Mouse (Mus musculus): Measurements from ENCODE around the gene Hfm1. TPM values are rescaled to one million over a fixed set of nuclear protein-coding genes. Genes with fewer than 3 reads are reported as not detected.

Hfm1 gene
- polyA plus RNA-seq, 1 experiment from 2014 or later: 5.0 TPM

GRCm38 (mm10) chr5:106824716-106825115, 101.4 kb downstream of the Hfm1 start:
- Histone ChIP-seq H3K9me3 (ENCODE audit: control insufficient read depth, low read length) (no peaks in the 10 kb centered on the region), H3K4me3 (ENCODE audit: low read length) (no peak overlapping the region; the same call in 1 of the 2 replicates), H3K27me3 (replicated peaks; ENCODE audit: control insufficient read depth, insufficient read depth, low read length) (no peaks in the 10 kb centered on the region; the same call in 1 of the 2 replicates), H3K9ac (ENCODE audit: low read depth, low read length) (no peak overlapping the region), H3K36me3 (ENCODE audit: control insufficient read depth, insufficient read depth, low read length) (no peaks in the 10 kb centered on the region), H3K4me1 (ENCODE audit: control insufficient read depth, insufficient read depth, low read depth, low read length) (peaks cover 5% of the 10 kb centered on the region), H3K27ac (ENCODE audit: low read depth, low read length) (no peak overlapping the region), H3K4me2 (ENCODE audit: low read length) (peak overlapping the region; percentile 86)
- 54% methylated on average over 5 of the region's 5 CpGs for WGBS
- no peak for ATAC-seq

GRCm38 (mm10) chr5:106819630-106820029, 106.5 kb downstream of the Hfm1 start:
- Histone ChIP-seq H3K4me3 (ENCODE audit: low read length) (no peak overlapping the region), H3K4me1 (ENCODE audit: control insufficient read depth, insufficient read depth, low read depth, low read length) (no peaks in the 10 kb centered on the region; the same call in 1 of the 2 replicates), H3K27ac (ENCODE audit: low read depth, low read length) (no peak overlapping the region), H3K9ac (ENCODE audit: low read depth, low read length) (no peak overlapping the region), H3K36me3 (ENCODE audit: control insufficient read depth, insufficient read depth, low read length) (no peaks in the 10 kb centered on the region), H3K4me2 (ENCODE audit: low read length) (no peak overlapping the region), H3K9me3 (ENCODE audit: control insufficient read depth, low read length) (no peaks in the 10 kb centered on the region), H3K27me3 (replicated peaks; ENCODE audit: control insufficient read depth, insufficient read depth, low read length) (no peaks in the 10 kb centered on the region)
- 85% methylated on average over 8 of the region's 8 CpGs for WGBS
- ATAC-seq: no peak

- Histone ChIP-seq H3K36me3 (ENCODE audit: control insufficient read depth, insufficient read depth, low read length) (no peaks in the 10 kb centered on the region), H3K4me3 (ENCODE audit: low read length) (peak overlapping the region; percentile 23), H3K4me1 (ENCODE audit: control insufficient read depth, insufficient read depth, low read depth, low read length) (no peaks in the 10 kb centered on the region; the same call in 1 of the 2 replicates), H3K4me2 (ENCODE audit: low read length) (peak overlapping the region; percentile 21), H3K9me3 (ENCODE audit: control insufficient read depth, low read length) (no peaks in the 10 kb centered on the region), H3K27me3 (replicated peaks; ENCODE audit: control insufficient read depth, insufficient read depth, low read length) (no peaks in the 10 kb centered on the region; the same call in 1 of the 2 replicates), H3K9ac (ENCODE audit: low read depth, low read length) (no peak overlapping the region), H3K27ac (ENCODE audit: low read depth, low read length) (no peak overlapping the region)
- 58% methylated on average over 15 of the region's 15 CpGs for WGBS
- no peak for ATAC-seq
Observed at GRCm38 (mm10) chr5:106815923-106816654, 110.0 kb downstream of the Hfm1 start.

GRCm38 (mm10) chr5:106814611-106815010, 111.5 kb downstream of the Hfm1 start:
- no peaks in the 10 kb centered on the region; the same call in 1 of the 2 replicates for H3K4me1 ChIP-seq (ENCODE audit: control insufficient read depth, insufficient read depth, low read depth, low read length)
- H3K27me3 ChIP-seq (replicated peaks; ENCODE audit: control insufficient read depth, insufficient read depth, low read length): no peaks in the 10 kb centered on the region; the same call in 1 of the 2 replicates
- H3K4me3 ChIP-seq (ENCODE audit: low read length): no peak overlapping the region
- ATAC-seq: no peak
- no peak overlapping the region for H3K4me2 ChIP-seq (ENCODE audit: low read length)
- H3K9ac ChIP-seq (ENCODE audit: low read depth, low read length): no peak overlapping the region
- no peak overlapping the region for H3K27ac ChIP-seq (ENCODE audit: low read depth, low read length)
- 69% methylated on average over 6 of the region's 6 CpGs for WGBS
- no peaks in the 10 kb centered on the region for H3K9me3 ChIP-seq (ENCODE audit: control insufficient read depth, low read length)
- H3K36me3 ChIP-seq (ENCODE audit: control insufficient read depth, insufficient read depth, low read length): no peaks in the 10 kb centered on the region

- no peaks in the 10 kb centered on the region for H3K36me3 ChIP-seq (ENCODE audit: control insufficient read depth, insufficient read depth, low read length)
- no peak overlapping the region; the same call in 1 of the 2 replicates for H3K4me2 ChIP-seq (ENCODE audit: low read length)
- H3K4me1 ChIP-seq (ENCODE audit: control insufficient read depth, insufficient read depth, low read depth, low read length): peaks cover 6% of the 10 kb centered on the region
- WGBS: 7% methylated on average over 12 of the region's 12 CpGs
- no peak overlapping the region for H3K4me3 ChIP-seq (ENCODE audit: low read length)
- ATAC-seq: peak; percentile 19; the same call in 1 of the 2 replicates
- no peak overlapping the region for H3K27ac ChIP-seq (ENCODE audit: low read depth, low read length)
- no peaks in the 10 kb centered on the region for H3K27me3 ChIP-seq (replicated peaks; ENCODE audit: control insufficient read depth, insufficient read depth, low read length)
- H3K9ac ChIP-seq (ENCODE audit: low read depth, low read length): no peak overlapping the region
- H3K9me3 ChIP-seq (ENCODE audit: control insufficient read depth, low read length): no peaks in the 10 kb centered on the region
Observed at GRCm38 (mm10) chr5:106803094-106803493, 123.0 kb downstream of the Hfm1 start.

GRCm38 (mm10) chr5:106801886-106802798, 124.0 kb downstream of the Hfm1 start:
- Histone ChIP-seq H3K4me2 (ENCODE audit: low read length) (peak overlapping the region; percentile 72), H3K4me1 (ENCODE audit: control insufficient read depth, insufficient read depth, low read depth, low read length) (peaks cover 6% of the 10 kb centered on the region), H3K36me3 (ENCODE audit: control insufficient read depth, insufficient read depth, low read length) (no peaks in the 10 kb centered on the region), H3K9me3 (ENCODE audit: control insufficient read depth, low read length) (no peaks in the 10 kb centered on the region), H3K27ac (ENCODE audit: low read depth, low read length) (no peak overlapping the region), H3K4me3 (ENCODE audit: low read length) (peak overlapping the region; percentile 39), H3K27me3 (replicated peaks; ENCODE audit: control insufficient read depth, insufficient read depth, low read length) (no peaks in the 10 kb centered on the region), H3K9ac (ENCODE audit: low read depth, low read length) (peak overlapping the region; percentile 58)
- WGBS: 7% methylated on average over 32 of the region's 32 CpGs
- ATAC-seq: peak; percentile 79

GRCm38 (mm10) chr5:106801215-106801863, 124.8 kb downstream of the Hfm1 start:
- WGBS: 22% methylated on average over 9 of the region's 9 CpGs
- Histone ChIP-seq H3K36me3 (ENCODE audit: control insufficient read depth, insufficient read depth, low read length) (no peaks in the 10 kb centered on the region), H3K27me3 (replicated peaks; ENCODE audit: control insufficient read depth, insufficient read depth, low read length) (no peaks in the 10 kb centered on the region), H3K4me3 (ENCODE audit: low read length) (no peak overlapping the region), H3K27ac (ENCODE audit: low read depth, low read length) (no peak overlapping the region), H3K9me3 (ENCODE audit: control insufficient read depth, low read length) (no peaks in the 10 kb centered on the region), H3K4me2 (ENCODE audit: low read length) (peak overlapping the region; percentile 72; the same call in 1 of the 2 replicates), H3K9ac (ENCODE audit: low read depth, low read length) (no peak overlapping the region), H3K4me1 (ENCODE audit: control insufficient read depth, insufficient read depth, low read depth, low read length) (peaks cover 6% of the 10 kb centered on the region)
- peak; percentile 50; the same call in 1 of the 2 replicates for ATAC-seq

GRCm38 (mm10) chr5:106797896-106798295, 128.2 kb downstream of the Hfm1 start:
- Histone ChIP-seq H3K4me2 (ENCODE audit: low read length) (no peak overlapping the region), H3K27me3 (replicated peaks; ENCODE audit: control insufficient read depth, insufficient read depth, low read length) (no peaks in the 10 kb centered on the region), H3K27ac (ENCODE audit: low read depth, low read length) (no peak overlapping the region), H3K4me3 (ENCODE audit: low read length) (no peak overlapping the region), H3K9ac (ENCODE audit: low read depth, low read length) (no peak overlapping the region), H3K4me1 (ENCODE audit: control insufficient read depth, insufficient read depth, low read depth, low read length) (peaks cover 6% of the 10 kb centered on the region), H3K36me3 (ENCODE audit: control insufficient read depth, insufficient read depth, low read length) (no peaks in the 10 kb centered on the region), H3K9me3 (ENCODE audit: control insufficient read depth, low read length) (no peaks in the 10 kb centered on the region)
- WGBS: 56% methylated on average over 5 of the region's 5 CpGs
- no peak for ATAC-seq

Data from hindbrain, embryonic 16.5 days (tissue).